Mouse (Mus musculus) midbrain, embryonic 12.5 days (tissue): ENCODE data around the gene Srgap2. TPM values are rescaled to one million over a fixed set of nuclear protein-coding genes. Genes with fewer than 3 reads are reported as not detected.
"Not testable (repeated sequence)": the region's sequence is repeated elsewhere in the genome, so short reads cannot be mapped to it uniquely, and the experiment has no call there.

ENCODE experiments used
- ATAC-seq: fragments of 200-750 bp; cut with Nextera tagmentation; 2 replicates; pipeline ENCODE4 v1.8.0; 2017; ENCODE audit warnings: low read depth, moderate TSS enrichment, moderate library complexity; ENCODE audit not compliant: low FRiP score
- H3K27ac ChIP-seq: fragments of 300-500 bp; sonication (generic); replicated peaks from 2 replicates; pipeline ENCODE4 v1.5.1; 2016; ENCODE audit warnings: mild to moderate bottlenecking
- H3K27me3 ChIP-seq: fragments of 300-500 bp; sonication (generic); 2 replicates; pipeline ENCODE4 v1.6.1; 2016; ENCODE audit warnings: mild to moderate bottlenecking
- H3K36me3 ChIP-seq: fragments of 300-500 bp; sonication (generic); 2 replicates; pipeline ENCODE4 v1.6.1; 2016
- H3K4me1 ChIP-seq: fragments of 300-500 bp; sonication (generic); 2 replicates; pipeline ENCODE4 v1.6.1; 2016
- H3K4me2 ChIP-seq: fragments of 300-500 bp; sonication (generic); replicated peaks from 2 replicates; pipeline ENCODE4 v1.6.1; 2016; ENCODE audit warnings: mild to moderate bottlenecking, moderate library complexity
- H3K4me3 ChIP-seq: fragments of 300-500 bp; sonication (generic); 2 replicates; pipeline ENCODE4 v1.5.1; 2016; ENCODE audit warnings: mild to moderate bottlenecking
- H3K9ac ChIP-seq: fragments of 300-500 bp; sonication (generic); replicated peaks from 2 replicates; pipeline ENCODE4 v1.6.1; 2016; ENCODE audit warnings: mild to moderate bottlenecking, moderate library complexity
- H3K9me3 ChIP-seq: fragments of 300-500 bp; sonication (generic); 2 replicates; pipeline ENCODE4 v1.6.1; 2016; ENCODE audit warnings: mild to moderate bottlenecking
- WGBS: fragments of 180-500 bp; shearing (Covaris S2); methylation state at CpG from one replicate; pipeline ENCODE4 v1.1.7; 2016; 5-methylcytosine and 5-hydroxymethylcytosine counted together
- polyA plus RNA-seq: library from polyadenylated mRNA; unstranded; fragments of >200 nt; fragmentation: Nextera tagmentation; extraction: Ambion mirVana; gene quantifications from 2 replicates; pipeline ENCODE4 v1.2.1, GENCODE M21; 2016

The Srgap2 gene
- polyA plus RNA-seq, 1 experiment from 2014 or later: 19.9 TPM

GRCm38 (mm10) chr1:131346916-131347555 is 180.1 kb downstream of the Srgap2 start:
- H3K27me3 ChIP-seq: no peaks in the 10 kb centered on the region
- no peak overlapping the region for H3K9ac ChIP-seq
- H3K9me3 ChIP-seq: no peaks in the 10 kb centered on the region
- H3K36me3 ChIP-seq: peaks cover 29% of the 10 kb centered on the region
- no peak overlapping the region for H3K27ac ChIP-seq
- ATAC-seq: no peak
- H3K4me1 ChIP-seq: peaks cover 5% of the 10 kb centered on the region; the same call in 1 of the 2 replicates
- H3K4me2 ChIP-seq: no peak overlapping the region
- no peak overlapping the region for H3K4me3 ChIP-seq
- 76% methylated on average over 1 of the region's 1 CpGs for WGBS

- no peaks in the 10 kb centered on the region for H3K4me1 ChIP-seq
- WGBS: 84% methylated on average over 5 of the region's 5 CpGs
- H3K36me3 ChIP-seq: peaks cover 29% of the 10 kb centered on the region
- no peaks in the 10 kb centered on the region for H3K9me3 ChIP-seq
- no peak overlapping the region for H3K27ac ChIP-seq
- H3K27me3 ChIP-seq: no peaks in the 10 kb centered on the region
- H3K4me3 ChIP-seq: no peak overlapping the region
- H3K4me2 ChIP-seq: no peak overlapping the region
- H3K9ac ChIP-seq: no peak overlapping the region
- ATAC-seq: no peak
Observed at GRCm38 (mm10) chr1:131345422-131346419, 181.4 kb downstream of the Srgap2 start.

DNA sequence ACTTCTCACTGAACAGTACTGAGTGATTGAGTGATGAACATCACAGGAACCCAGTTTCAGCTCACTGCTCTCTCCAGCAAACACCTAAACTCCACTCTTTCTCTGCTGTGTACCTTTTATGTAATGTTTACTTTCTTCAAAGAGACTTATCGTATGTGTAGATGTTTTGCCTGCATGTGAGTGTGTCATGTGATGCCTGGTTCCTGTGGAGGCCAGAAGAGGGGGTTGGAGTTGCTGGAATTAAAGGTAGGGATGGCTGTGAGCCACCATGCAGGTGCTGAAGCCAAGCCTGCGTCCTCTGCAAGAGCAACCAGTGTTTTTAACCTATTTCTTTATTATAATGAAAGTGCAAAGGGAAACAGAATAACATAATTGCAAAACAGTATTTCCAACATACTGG is 182.5 kb downstream of the Srgap2 start:
- H3K27ac ChIP-seq: no peak overlapping the region
- ATAC-seq: no peak
- 91% methylated on average over 2 of the region's 2 CpGs for WGBS
- H3K27me3 ChIP-seq: no peaks in the 10 kb centered on the region
- H3K4me1 ChIP-seq: 0 out of 2 replicates have a peak, but pooled peaks cover under 1% of the 10 kb centered on the region
- no peak overlapping the region for H3K4me3 ChIP-seq
- no peak overlapping the region for H3K9ac ChIP-seq
- H3K4me2 ChIP-seq: no peak overlapping the region
- peaks cover 29% of the 10 kb centered on the region for H3K36me3 ChIP-seq
- H3K9me3 ChIP-seq: no peaks in the 10 kb centered on the region

DNA sequence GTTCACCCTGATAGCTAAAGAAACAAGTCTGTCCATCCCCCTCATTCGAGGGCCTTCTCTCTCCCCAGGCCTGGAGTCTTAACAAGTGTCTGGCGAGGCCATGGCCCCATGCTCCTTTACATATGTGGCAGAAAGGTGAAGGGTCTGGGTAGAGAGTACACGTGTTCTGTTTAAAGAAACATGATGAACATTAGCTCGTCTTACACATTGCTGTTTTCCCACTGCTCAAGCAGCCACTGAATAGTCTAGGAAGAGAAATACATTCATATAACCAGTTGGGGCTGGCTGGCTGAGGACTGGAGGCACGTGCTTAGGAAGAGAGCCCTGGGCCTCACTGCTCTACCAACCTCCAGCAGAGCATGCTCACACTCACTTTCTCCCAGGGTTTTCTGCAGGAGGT is 191.1 kb downstream of the Srgap2 start:
- no peak overlapping the region for H3K4me2 ChIP-seq
- peaks cover 11% of the 10 kb centered on the region; the same call in 1 of the 2 replicates for H3K27me3 ChIP-seq
- H3K9ac ChIP-seq: no peak overlapping the region
- peaks cover 7% of the 10 kb centered on the region; the same call in 1 of the 2 replicates for H3K4me1 ChIP-seq
- peaks cover 20% of the 10 kb centered on the region for H3K36me3 ChIP-seq
- no peak overlapping the region for H3K27ac ChIP-seq
- WGBS: 87% methylated on average over 5 of the region's 5 CpGs
- ATAC-seq: no peak
- no peaks in the 10 kb centered on the region for H3K9me3 ChIP-seq
- H3K4me3 ChIP-seq: no peak overlapping the region

- Histone ChIP-seq H3K4me2 (no peak overlapping the region), H3K4me1 (peaks cover 7% of the 10 kb centered on the region; the same call in 1 of the 2 replicates), H3K27ac (no peak overlapping the region), H3K9ac (no peak overlapping the region), H3K36me3 (peaks cover 20% of the 10 kb centered on the region), H3K4me3 (no peak overlapping the region), H3K9me3 (no peaks in the 10 kb centered on the region), H3K27me3 (peaks cover 11% of the 10 kb centered on the region; the same call in 1 of the 2 replicates)
- ATAC-seq: no peak
- 69% methylated on average over 3 of the region's 3 CpGs for WGBS
Observed at GRCm38 (mm10) chr1:131335604-131336003, 191.5 kb downstream of the Srgap2 start.

GRCm38 (mm10) chr1:131331180-131331579 is 196.0 kb downstream of the Srgap2 start:
- H3K36me3 ChIP-seq: peaks cover 18% of the 10 kb centered on the region
- no peak overlapping the region for H3K4me2 ChIP-seq
- no peaks in the 10 kb centered on the region for H3K4me1 ChIP-seq
- no peak for ATAC-seq
- H3K9ac ChIP-seq: no peak overlapping the region
- WGBS: 86% methylated on average over 1 of the region's 1 CpGs
- H3K9me3 ChIP-seq: no peaks in the 10 kb centered on the region
- H3K27me3 ChIP-seq: no peaks in the 10 kb centered on the region
- H3K27ac ChIP-seq: no peak overlapping the region
- H3K4me3 ChIP-seq: no peak overlapping the region

GRCm38 (mm10) chr1:131329093-131329492 is 198.1 kb downstream of the Srgap2 start:
- 100% methylated on average over 1 of the region's 1 CpGs for WGBS
- H3K27me3 ChIP-seq, H3K4me1 ChIP-seq, H3K4me3 ChIP-seq, H3K36me3 ChIP-seq, H3K9ac ChIP-seq, H3K4me2 ChIP-seq, H3K9me3 ChIP-seq, H3K27ac ChIP-seq, ATAC-seq: not testable (repeated sequence)

- Histone ChIP-seq H3K36me3 (peaks cover 9% of the 10 kb centered on the region; the same call in 1 of the 2 replicates), H3K4me3 (no peak overlapping the region), H3K4me1 (no peaks in the 10 kb centered on the region), H3K9ac (no peak overlapping the region), H3K27me3 (no peaks in the 10 kb centered on the region), H3K4me2 (no peak overlapping the region), H3K9me3 (no peaks in the 10 kb centered on the region), H3K27ac (no peak overlapping the region)
- WGBS: 90% methylated on average over 1 of the region's 1 CpGs
- ATAC-seq: no peak
Observed at GRCm38 (mm10) chr1:131327167-131327566, 200.0 kb downstream of the Srgap2 start.

DNA sequence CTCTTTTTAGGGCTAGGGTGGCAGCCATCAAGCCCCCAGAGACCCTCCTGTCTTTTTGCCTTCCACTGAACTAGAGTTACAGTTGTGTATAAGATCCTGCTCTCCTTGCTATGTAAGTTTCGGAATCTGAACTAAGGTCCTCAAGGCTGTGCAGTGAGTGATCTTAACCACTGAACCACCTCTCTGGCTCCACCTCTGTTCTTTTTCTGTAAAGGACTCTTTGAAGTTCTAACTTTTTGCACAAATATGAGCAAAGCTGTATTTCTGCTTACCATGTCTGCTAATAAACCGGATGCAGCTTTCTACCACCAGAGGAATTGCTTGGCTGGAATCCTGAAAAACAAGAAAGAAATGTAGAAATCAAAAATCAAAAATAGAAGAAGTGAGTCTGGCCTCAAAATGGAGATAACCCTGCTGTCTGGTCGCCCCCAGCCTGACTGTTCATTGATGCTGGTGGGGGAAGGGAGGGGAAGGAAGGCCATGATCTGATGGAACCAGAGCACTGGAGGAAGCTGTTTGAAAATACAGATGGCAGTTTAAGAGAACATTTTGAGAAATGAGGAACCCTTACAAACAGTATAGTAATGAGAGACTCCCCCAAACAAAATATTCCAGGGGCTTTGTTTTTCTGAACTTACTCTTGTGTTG is 202.2 kb downstream of the Srgap2 start:
- no peak overlapping the region for H3K4me2 ChIP-seq
- no peak for ATAC-seq
- H3K27me3 ChIP-seq: no peaks in the 10 kb centered on the region
- H3K9me3 ChIP-seq: no peaks in the 10 kb centered on the region
- H3K9ac ChIP-seq: no peak overlapping the region
- H3K27ac ChIP-seq: no peak overlapping the region
- 95% methylated on average over 3 of the region's 3 CpGs for WGBS
- H3K4me1 ChIP-seq: no peaks in the 10 kb centered on the region
- no peak overlapping the region for H3K4me3 ChIP-seq
- H3K36me3 ChIP-seq: peaks cover 3% of the 10 kb centered on the region; the same call in 1 of the 2 replicates

GRCm38 (mm10) chr1:131319598-131320330 is 207.4 kb downstream of the Srgap2 start:
- no peak overlapping the region for H3K4me2 ChIP-seq
- no peak for ATAC-seq
- H3K9me3 ChIP-seq: no peaks in the 10 kb centered on the region
- H3K36me3 ChIP-seq: peaks cover 32% of the 10 kb centered on the region
- H3K27ac ChIP-seq: no peak overlapping the region
- no peak overlapping the region for H3K9ac ChIP-seq
- WGBS: 85% methylated on average over 3 of the region's 3 CpGs
- no peaks in the 10 kb centered on the region for H3K27me3 ChIP-seq
- H3K4me3 ChIP-seq: no peak overlapping the region
- no peaks in the 10 kb centered on the region for H3K4me1 ChIP-seq

GRCm38 (mm10) chr1:131318397-131318796 is 208.8 kb downstream of the Srgap2 start:
- peaks cover 32% of the 10 kb centered on the region for H3K36me3 ChIP-seq
- H3K4me1 ChIP-seq: no peaks in the 10 kb centered on the region
- H3K4me2 ChIP-seq: no peak overlapping the region
- no peak for ATAC-seq
- no peak overlapping the region for H3K27ac ChIP-seq
- no peak overlapping the region for H3K4me3 ChIP-seq
- H3K9ac ChIP-seq: no peak overlapping the region
- H3K9me3 ChIP-seq: no peaks in the 10 kb centered on the region
- 89% methylated on average over 2 of the region's 2 CpGs for WGBS
- H3K27me3 ChIP-seq: no peaks in the 10 kb centered on the region
